Mouse (Mus musculus) lung, adult 2 months (tissue): ENCODE measurements around the gene Ddx25.

Experiments
- CTCF ChIP-seq: fragments of 200-500 bp; IDR thresholded peaks from 2 replicates; pipeline ENCODE4 v1.5.1; 2011; ENCODE audit warnings: mild to moderate bottlenecking, low read length, control low read depth; ENCODE audit not compliant: insufficient read depth
- POLR2A ChIP-seq: fragments of 200-500 bp; IDR thresholded peaks from 2 replicates; pipeline ENCODE4 v1.6.1; 2011; ENCODE audit warnings: low read depth, mild to moderate bottlenecking, control low read depth, low read length, borderline replicate concordance; ENCODE audit errors: extremely low read depth

DNA sequence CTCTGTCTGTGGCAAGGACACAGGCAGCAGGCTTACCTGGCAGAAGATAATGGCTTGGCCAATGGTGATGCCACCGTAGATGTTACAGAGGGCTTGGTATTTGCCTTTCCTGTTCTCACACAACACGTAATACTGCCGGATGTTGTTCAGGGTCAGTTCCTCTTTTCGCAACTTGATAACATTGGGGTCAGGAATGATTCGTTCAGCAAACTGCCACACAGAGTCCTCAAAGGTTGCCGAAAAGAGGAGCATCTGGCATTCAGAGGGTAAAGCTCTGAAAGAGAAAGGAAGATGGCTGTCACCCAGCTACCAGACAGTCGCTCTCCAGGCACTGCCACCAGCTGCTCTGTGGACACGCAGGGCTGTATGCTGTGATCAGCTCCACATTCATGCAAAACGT, 11.6 kb downstream of the Ddx25 start:
- TF ChIP-seq CTCF, result no peak
- no peak for TF ChIP-seq POLR2A
